Mouse (Mus musculus): ENCODE data around the gene Catsperg1.

- TF ChIP-seq GATA1 (IDR thresholded peaks at IDR 0.05; ENCODE audit: borderline replicate concordance, low read length) (no peak), FLI1 (IDR thresholded peaks at IDR 0.05; ENCODE audit: low read length) (no peak)
These were observed 42.2 kb downstream of the Catsperg1 start for GRCm38 (mm10) chr7:29171562-29172097.
